26 mouse cellular contexts compared by ENCODE assay signal in genomic region chr13:11362872-11363271, GRCm38 (mm10).
A peak's percentile ranks its signal among the peaks of the same experiment; 100 is the strongest.
DNase-seq lines count a peak whose midpoint lies in the region; ATAC-seq and TF ChIP-seq lines count a peak whose summit lies in the region.
"Had no signal": no experiment of that assay in that cellular context is flagged by ENCODE, and none has a peak within 500 bp of the region (broad histone marks: within the 10 kb centered on the region; RNA-seq: fewer than 3 reads in every experiment).

No protein-coding gene starts in this region.

- H3K36me3 ChIP-seq in forebrain, embryonic 13.5 days (ENCODE audit: poor library complexity, severe bottlenecking), result no peaks in the 10 kb centered on the region
- no peaks in the 10 kb centered on the region for H3K36me3 ChIP-seq in forebrain, embryonic 14.5 days (ENCODE audit: control insufficient read depth, insufficient read depth, low read length)
- no peaks in the 10 kb centered on the region for H3K36me3 ChIP-seq in hindbrain, postnatal 0 days (ENCODE audit: insufficient read depth, low read length)
- no peaks in the 10 kb centered on the region for H3K36me3 ChIP-seq in hindbrain, embryonic 16.5 days (ENCODE audit: control insufficient read depth, insufficient read depth, low read length)
- no peaks in the 10 kb centered on the region for H3K36me3 ChIP-seq in lung, embryonic 14.5 days (ENCODE audit: insufficient read depth)
- H3K36me3 ChIP-seq: embryonic facial prominence, embryonic 10.5 days; embryonic facial prominence, embryonic 13.5 days; forebrain, embryonic 15.5 days; heart, embryonic 12.5 days; heart, embryonic 15.5 days; hindbrain, embryonic 10.5 days; hindbrain, embryonic 13.5 days had no signal

- 86% methylated on average over 3 of the region's 3 CpGs for WGBS in forebrain, embryonic 13.5 days
- 78% methylated on average over 3 of the region's 3 CpGs for WGBS in forebrain, embryonic 14.5 days
- 73% methylated on average over 3 of the region's 3 CpGs for WGBS in hindbrain, postnatal 0 days
- WGBS in hindbrain, embryonic 16.5 days, result 76% methylated on average over 3 of the region's 3 CpGs
- 74% methylated on average over 3 of the region's 3 CpGs for WGBS in lung, embryonic 14.5 days

- no peak for DNase-seq in forebrain, embryonic 14.5 days (ENCODE audit: low spot score)
- DNase-seq in hindbrain, postnatal 0 days (ENCODE audit: low spot score), result no peak
- DNase-seq in lung, embryonic 14.5 days, result no peak
- no peak for DNase-seq in lung, postnatal 14 days
- DNase-seq: adrenal gland, adult 8-10 months; adrenal gland, postnatal 25 days; cerebellum, adult 11-12 months; cerebellum, adult 8-10 months; cerebellum, postnatal 10 days; cerebellum, postnatal 36 days; embryo, embryonic 11 days; gastrocnemius, postnatal 25 days; heart, adult 18-20 months; heart, postnatal 10 days; heart, postnatal 36 days had no signal

- no peak overlapping the region for H3K9ac ChIP-seq in forebrain, embryonic 13.5 days
- no peak overlapping the region for H3K9ac ChIP-seq in forebrain, embryonic 14.5 days (ENCODE audit: low read length)
- no peak overlapping the region for H3K9ac ChIP-seq in hindbrain, postnatal 0 days (replicated peaks; ENCODE audit: low read length)
- H3K9ac ChIP-seq in hindbrain, embryonic 16.5 days (ENCODE audit: low read depth, low read length), result no peak overlapping the region
- no peak overlapping the region for H3K9ac ChIP-seq in lung, embryonic 14.5 days
- H3K9ac ChIP-seq: embryonic facial prominence, embryonic 13.5 days; forebrain, embryonic 15.5 days; heart, embryonic 12.5 days; heart, embryonic 15.5 days; hindbrain, embryonic 13.5 days had no signal

- ATAC-seq in forebrain, embryonic 13.5 days, result 0 out of 2 replicates have a peak, but pooled peaks have one; percentile 57
- ATAC-seq in forebrain, embryonic 14.5 days, result no peak
- no peak for ATAC-seq in hindbrain, postnatal 0 days
- ATAC-seq in hindbrain, embryonic 16.5 days, result no peak
- ATAC-seq in lung, embryonic 14.5 days (ENCODE audit: insufficient read depth), result no peak
- ATAC-seq: activated CD4-positive, CD25-positive, alpha-beta regulatory T cell, adult 4 months; forebrain, embryonic 15.5 days had no signal

- H3K4me1 ChIP-seq in forebrain, embryonic 13.5 days, result no peaks in the 10 kb centered on the region
- no peaks in the 10 kb centered on the region for H3K4me1 ChIP-seq in forebrain, embryonic 14.5 days (ENCODE audit: control insufficient read depth, insufficient read depth, low read length)
- H3K4me1 ChIP-seq in hindbrain, postnatal 0 days (ENCODE audit: insufficient read depth, low read length), result no peaks in the 10 kb centered on the region
- no peaks in the 10 kb centered on the region for H3K4me1 ChIP-seq in hindbrain, embryonic 16.5 days (ENCODE audit: control insufficient read depth, insufficient read depth, low read depth, low read length)
- no peaks in the 10 kb centered on the region for H3K4me1 ChIP-seq in lung, embryonic 14.5 days (ENCODE audit: insufficient read depth)
- H3K4me1 ChIP-seq: embryonic facial prominence, embryonic 10.5 days; embryonic facial prominence, embryonic 13.5 days; forebrain, embryonic 15.5 days; heart, embryonic 12.5 days; heart, embryonic 15.5 days; hindbrain, embryonic 10.5 days; hindbrain, embryonic 13.5 days had no signal

- H3K27ac ChIP-seq in forebrain, embryonic 13.5 days, result no peak overlapping the region
- H3K27ac ChIP-seq in forebrain, embryonic 14.5 days (ENCODE audit: low read depth, low read length), result no peak overlapping the region
- H3K27ac ChIP-seq in hindbrain, postnatal 0 days, result no peak overlapping the region
- no peak overlapping the region for H3K27ac ChIP-seq in hindbrain, embryonic 16.5 days (ENCODE audit: low read depth, low read length)
- H3K27ac ChIP-seq in lung, embryonic 14.5 days (ENCODE audit: low read depth), result no peak overlapping the region
- H3K27ac ChIP-seq: embryonic facial prominence, embryonic 10.5 days; embryonic facial prominence, embryonic 13.5 days; forebrain, embryonic 15.5 days; heart, embryonic 15.5 days; hindbrain, embryonic 10.5 days; hindbrain, embryonic 13.5 days had no signal

- H3K27me3 ChIP-seq in forebrain, embryonic 13.5 days, result no peaks in the 10 kb centered on the region
- no peaks in the 10 kb centered on the region for H3K27me3 ChIP-seq in forebrain, embryonic 14.5 days (replicated peaks; ENCODE audit: control insufficient read depth, insufficient read depth, low read length)
- H3K27me3 ChIP-seq in hindbrain, postnatal 0 days (ENCODE audit: insufficient read depth, low read length), result no peaks in the 10 kb centered on the region
- no peaks in the 10 kb centered on the region for H3K27me3 ChIP-seq in hindbrain, embryonic 16.5 days (replicated peaks; ENCODE audit: control insufficient read depth, insufficient read depth, low read length)
- no peaks in the 10 kb centered on the region for H3K27me3 ChIP-seq in lung, embryonic 14.5 days (ENCODE audit: insufficient read depth, low read length)
- H3K27me3 ChIP-seq: embryonic facial prominence, embryonic 13.5 days; forebrain, embryonic 15.5 days; heart, embryonic 12.5 days; heart, embryonic 15.5 days; hindbrain, embryonic 13.5 days had no signal

- no peak overlapping the region for H3K4me2 ChIP-seq in forebrain, embryonic 13.5 days
- no peak overlapping the region for H3K4me2 ChIP-seq in forebrain, embryonic 14.5 days (ENCODE audit: low read length)
- no peak overlapping the region for H3K4me2 ChIP-seq in hindbrain, postnatal 0 days (ENCODE audit: low read depth, low read length)
- no peak overlapping the region for H3K4me2 ChIP-seq in hindbrain, embryonic 16.5 days (ENCODE audit: low read length)
- no peak overlapping the region for H3K4me2 ChIP-seq in lung, embryonic 14.5 days
- H3K4me2 ChIP-seq: embryonic facial prominence, embryonic 13.5 days; forebrain, embryonic 15.5 days; heart, embryonic 12.5 days; heart, embryonic 15.5 days; hindbrain, embryonic 13.5 days had no signal

- H3K9me3 ChIP-seq in forebrain, embryonic 13.5 days (replicated peaks), result no peaks in the 10 kb centered on the region
- H3K9me3 ChIP-seq in forebrain, embryonic 14.5 days (replicated peaks; ENCODE audit: control insufficient read depth, low read length), result no peaks in the 10 kb centered on the region
- no peaks in the 10 kb centered on the region for H3K9me3 ChIP-seq in hindbrain, postnatal 0 days (ENCODE audit: low read length)
- H3K9me3 ChIP-seq in hindbrain, embryonic 16.5 days (ENCODE audit: control insufficient read depth, low read length), result no peaks in the 10 kb centered on the region
- no peaks in the 10 kb centered on the region for H3K9me3 ChIP-seq in lung, embryonic 14.5 days (ENCODE audit: low read depth, low read length)
- H3K9me3 ChIP-seq: embryonic facial prominence, embryonic 10.5 days; embryonic facial prominence, embryonic 13.5 days; forebrain, embryonic 15.5 days; heart, embryonic 12.5 days; heart, embryonic 15.5 days; hindbrain, embryonic 10.5 days; hindbrain, embryonic 13.5 days had no signal

- TF ChIP-seq CTCF in hindbrain, postnatal 0 days (IDR thresholded peaks at IDR 0.05; ENCODE audit: low read depth), result peak; percentile 27; the same call in 1 of the 2 replicates
- peak; percentile 12; the same call in 1 of the 2 replicates for TF ChIP-seq CTCF in lung, embryonic 14.5 days (IDR thresholded peaks at IDR 0.05; ENCODE audit: low read depth)

- no peak overlapping the region for H3K4me3 ChIP-seq in forebrain, embryonic 13.5 days
- no peak overlapping the region for H3K4me3 ChIP-seq in forebrain, embryonic 14.5 days (ENCODE audit: low read depth, low read length)
- no peak overlapping the region for H3K4me3 ChIP-seq in hindbrain, postnatal 0 days (ENCODE audit: low read length)
- H3K4me3 ChIP-seq in hindbrain, embryonic 16.5 days (ENCODE audit: low read length), result no peak overlapping the region
- H3K4me3 ChIP-seq in lung, embryonic 14.5 days (ENCODE audit: low read depth, low read length), result no peak overlapping the region
- H3K4me3 ChIP-seq: embryonic facial prominence, embryonic 10.5 days; embryonic facial prominence, embryonic 13.5 days; erythroblast, embryonic 14.5 days; forebrain, embryonic 15.5 days; heart, embryonic 12.5 days; heart, embryonic 15.5 days; hindbrain, embryonic 10.5 days; hindbrain, embryonic 13.5 days had no signal
